Comparison of ENCODE assay signal across 1 mouse cellular context in genomic region chr15:102669571-102669970, GRCm38 (mm10).
TF ChIP-seq lines count a peak whose summit lies in the region.

No protein-coding gene starts in this region.

TF ChIP-seq in MEL, 35 proteins besides CTCF, POLR2A, EP300 and RAD21 (continued from another document):
- no peak for TF ChIP-seq ZKSCAN1 (IDR thresholded peaks at IDR 0.05; ENCODE audit: low read depth, low read length)
- TF ChIP-seq NELFE (IDR thresholded peaks at IDR 0.05; ENCODE audit: low read depth, low read length), result no peak
- no peak for TF ChIP-seq MYB (IDR thresholded peaks at IDR 0.05; ENCODE audit: low read depth, low read length)
- TF ChIP-seq MEF2A (IDR thresholded peaks at IDR 0.05; ENCODE audit: extremely low read depth, insufficient replicate concordance, low read depth, low read length, poor library complexity, severe bottlenecking), result no peak
- TF ChIP-seq MAFK (IDR thresholded peaks at IDR 0.05; ENCODE audit: borderline replicate concordance, low read depth, low read length), result no peak
- no peak for TF ChIP-seq ELF1 (IDR thresholded peaks at IDR 0.05; ENCODE audit: low read depth, low read length)
- TF ChIP-seq USF2 (IDR thresholded peaks at IDR 0.05; ENCODE audit: borderline replicate concordance in 1 of 2, insufficient read depth in 1 of 2, low read depth in 1 of 2, low read length in 2 of 2), result no peak
- no peak for TF ChIP-seq BHLHE40 (IDR thresholded peaks at IDR 0.05; ENCODE audit: borderline replicate concordance, low read depth, low read length)
- TF ChIP-seq GABPA (IDR thresholded peaks at IDR 0.05; ENCODE audit: low read depth, low read length), result no peak
- TF ChIP-seq NRF1 (IDR thresholded peaks at IDR 0.05; ENCODE audit: insufficient read depth, low read depth, low read length, poor library complexity, severe bottlenecking), result no peak
- TF ChIP-seq USF1 (IDR thresholded peaks at IDR 0.05; ENCODE audit: low read depth, low read length), result no peak
- TF ChIP-seq CHD1 (IDR thresholded peaks at IDR 0.05; ENCODE audit: low read depth, low read length), result no peak
- no peak for TF ChIP-seq MXI1 (IDR thresholded peaks at IDR 0.05; ENCODE audit: low read depth, low read length)
- TF ChIP-seq RCOR1 (IDR thresholded peaks at IDR 0.05; ENCODE audit: low read depth, low read length), result no peak
- TF ChIP-seq ZC3H11A (IDR thresholded peaks at IDR 0.05; ENCODE audit: low read depth, low read length), result no peak
- TF ChIP-seq ETS1 (IDR thresholded peaks at IDR 0.05; ENCODE audit: low read depth, low read length), result no peak
- no peak for TF ChIP-seq POLR2AphosphoS2 (IDR thresholded peaks at IDR 0.05; ENCODE audit: low read length)
TF ChIP-seq in MEL: peak in this region for 0.
